Mouse (Mus musculus) bone marrow macrophage, adult 2 months (primary cell): Measurements from ENCODE around the gene Slc7a4.

Source experiments
- CTCF ChIP-seq: IDR thresholded peaks from 2 replicates; pipeline ENCODE4 v1.5.1; 2012; ENCODE audit warnings: low read depth, mild to moderate bottlenecking, low read length, moderate library complexity
- POLR2A ChIP-seq: IDR thresholded peaks from 2 replicates; pipeline ENCODE4 v1.6.1; 2012; ENCODE audit warnings: mild to moderate bottlenecking, low read depth, low read length, borderline replicate concordance

GRCm38 (mm10) chr16:17557947-17558480, 25.0 kb downstream of the Slc7a4 start:
- peak; percentile 98 for TF ChIP-seq CTCF
- no peak for TF ChIP-seq POLR2A
